Mouse (Mus musculus) limb, embryonic 12.5 days (tissue): ENCODE measurements around the gene Gtpbp2. TPM values are rescaled to one million over a fixed set of nuclear protein-coding genes. Genes with fewer than 3 reads are reported as not detected.

Source experiments
- ATAC-seq: fragments of 200-750 bp; cut with Nextera tagmentation; 2 replicates; pipeline ENCODE4 v1.8.0; 2017; ENCODE audit warnings: low read depth, moderate TSS enrichment; ENCODE audit not compliant: insufficient number of reproducible peaks, insufficient read depth, low FRiP score, low TSS enrichment
- H3K27ac ChIP-seq: fragments of 300-500 bp; sonication (generic); 2 replicates; pipeline ENCODE4 v1.5.1; 2016; ENCODE audit warnings: mild to moderate bottlenecking, moderate library complexity
- H3K27me3 ChIP-seq: fragments of 300-500 bp; sonication (generic); 2 replicates; pipeline ENCODE4 v1.6.1; 2016; ENCODE audit warnings: mild to moderate bottlenecking, moderate library complexity
- H3K36me3 ChIP-seq: fragments of 300-500 bp; sonication (generic); 2 replicates; pipeline ENCODE4 v1.6.1; 2016; ENCODE audit warnings: mild to moderate bottlenecking, moderate library complexity
- H3K4me1 ChIP-seq: fragments of 300-500 bp; sonication (generic); replicated peaks from 2 replicates; pipeline ENCODE4 v1.6.1; 2016
- H3K4me2 ChIP-seq: fragments of 300-500 bp; sonication (generic); 2 replicates; pipeline ENCODE4 v1.6.1; 2016; ENCODE audit warnings: mild to moderate bottlenecking, moderate library complexity
- H3K4me3 ChIP-seq: fragments of 300-500 bp; sonication (generic); replicated peaks from 2 replicates; pipeline ENCODE4 v1.5.1; 2016; ENCODE audit warnings: mild to moderate bottlenecking
- H3K9ac ChIP-seq: fragments of 300-500 bp; sonication (generic); replicated peaks from 2 replicates; pipeline ENCODE4 v1.6.1; 2016; ENCODE audit warnings: mild to moderate bottlenecking, moderate library complexity
- H3K9me3 ChIP-seq: fragments of 300-500 bp; sonication (generic); 2 replicates; pipeline ENCODE4 v1.6.1; 2016; ENCODE audit warnings: mild to moderate bottlenecking, moderate library complexity
- WGBS: fragments of 180-500 bp; shearing (Covaris S2); methylation state at CpG from one replicate; pipeline ENCODE4 v1.1.7; 2016; 5-methylcytosine and 5-hydroxymethylcytosine counted together
- polyA plus RNA-seq: library from polyadenylated mRNA; unstranded; fragments of >200 nt; fragmentation: Nextera tagmentation; extraction: Ambion mirVana; gene quantifications from 2 replicates; pipeline ENCODE4 v1.2.1, GENCODE M21; 2016

Gene Gtpbp2
- polyA plus RNA-seq, 1 experiment from 2014 or later: 46.5 TPM

- Histone ChIP-seq H3K9me3 (no peaks in the 10 kb centered on the region), H3K4me3 (no peak overlapping the region), H3K4me1 (peaks cover 12% of the 10 kb centered on the region), H3K27ac (no peak overlapping the region), H3K36me3 (peaks cover 91% of the 10 kb centered on the region), H3K27me3 (no peaks in the 10 kb centered on the region), H3K9ac (no peak overlapping the region), H3K4me2 (no peak overlapping the region)
- WGBS: 87% methylated on average over 11 of the region's 11 CpGs
- no peak for ATAC-seq
Observed at GRCm38 (mm10) chr17:46167014-46167413, 6.2 kb downstream of the Gtpbp2 start.

GRCm38 (mm10) chr17:46168318-46168717, 7.5 kb downstream of the Gtpbp2 start:
- no peak overlapping the region for H3K4me3 ChIP-seq
- no peak overlapping the region for H3K4me2 ChIP-seq
- no peaks in the 10 kb centered on the region for H3K4me1 ChIP-seq
- H3K27me3 ChIP-seq: no peaks in the 10 kb centered on the region
- 61% methylated on average over 5 of the region's 5 CpGs for WGBS
- no peaks in the 10 kb centered on the region for H3K9me3 ChIP-seq
- H3K36me3 ChIP-seq: peaks cover 98% of the 10 kb centered on the region
- no peak overlapping the region for H3K9ac ChIP-seq
- no peak for ATAC-seq
- H3K27ac ChIP-seq: no peak overlapping the region

- Histone ChIP-seq H3K27me3 (no peaks in the 10 kb centered on the region), H3K4me3 (no peak overlapping the region), H3K4me1 (no peaks in the 10 kb centered on the region), H3K36me3 (peaks cover 95% of the 10 kb centered on the region), H3K9me3 (no peaks in the 10 kb centered on the region), H3K9ac (no peak overlapping the region), H3K4me2 (no peak overlapping the region), H3K27ac (no peak overlapping the region)
- no peak for ATAC-seq
- 94% methylated on average over 5 of the region's 5 CpGs for WGBS
Observed at GRCm38 (mm10) chr17:46168768-46169167, 7.9 kb downstream of the Gtpbp2 start.

GRCm38 (mm10) chr17:46170538-46170937, 9.7 kb downstream of the Gtpbp2 start:
- no peak for ATAC-seq
- Histone ChIP-seq H3K9me3 (no peaks in the 10 kb centered on the region), H3K4me3 (no peak overlapping the region), H3K36me3 (peaks cover 85% of the 10 kb centered on the region), H3K4me1 (no peaks in the 10 kb centered on the region), H3K27me3 (no peaks in the 10 kb centered on the region), H3K4me2 (no peak overlapping the region), H3K27ac (no peak overlapping the region), H3K9ac (no peak overlapping the region)
- WGBS: 81% methylated on average over 3 of the region's 3 CpGs

GRCm38 (mm10) chr17:46182273-46182672, 21.4 kb downstream of the Gtpbp2 start:
- H3K27me3 ChIP-seq: no peaks in the 10 kb centered on the region
- 85% methylated on average over 4 of the region's 4 CpGs for WGBS
- H3K4me1 ChIP-seq: no peaks in the 10 kb centered on the region
- H3K4me3 ChIP-seq: no peak overlapping the region
- H3K36me3 ChIP-seq: peaks cover 95% of the 10 kb centered on the region
- no peak overlapping the region for H3K4me2 ChIP-seq
- no peak overlapping the region for H3K27ac ChIP-seq
- H3K9ac ChIP-seq: no peak overlapping the region
- H3K9me3 ChIP-seq: no peaks in the 10 kb centered on the region
- no peak for ATAC-seq

- Histone ChIP-seq H3K27ac (no peak overlapping the region), H3K9me3 (no peaks in the 10 kb centered on the region), H3K4me1 (no peaks in the 10 kb centered on the region), H3K36me3 (peaks cover 91% of the 10 kb centered on the region), H3K4me3 (no peak overlapping the region), H3K4me2 (no peak overlapping the region), H3K9ac (no peak overlapping the region), H3K27me3 (no peaks in the 10 kb centered on the region)
- 91% methylated on average over 2 of the region's 2 CpGs for WGBS
- ATAC-seq: no peak
Observed at GRCm38 (mm10) chr17:46188829-46189228, 28.0 kb downstream of the Gtpbp2 start.

- H3K9me3 ChIP-seq: no peaks in the 10 kb centered on the region
- no peaks in the 10 kb centered on the region for H3K27me3 ChIP-seq
- whole genome bisulfite sequencing: 76% methylated on average over 6 of the region's 6 CpGs
- no peak for ATAC-seq
- H3K4me2 ChIP-seq: peak overlapping the region; percentile 92
- H3K4me1 ChIP-seq: peaks cover 25% of the 10 kb centered on the region
- peaks cover 50% of the 10 kb centered on the region for H3K36me3 ChIP-seq
- 0 out of 2 replicates have a peak overlapping the region, but pooled peaks have one; percentile 13 for H3K9ac ChIP-seq
- peak overlapping the region; percentile 94 for H3K4me3 ChIP-seq
- H3K27ac ChIP-seq: no peak overlapping the region
Observed at GRCm38 (mm10) chr17:46201151-46201550, 40.3 kb downstream of the Gtpbp2 start.

- peak within 1 kb of the TSS; percentile 86 for H3K9ac ChIP-seq
- no peaks in the 10 kb centered on the region for H3K27me3 ChIP-seq
- peak within 1 kb of the TSS; percentile 92 for H3K4me2 ChIP-seq
- H3K27ac ChIP-seq: peak within 1 kb of the TSS; percentile 83
- peaks cover 25% of the 10 kb centered on the region for H3K4me1 ChIP-seq
- under 1% methylated on average over 66 of the region's 66 CpGs for WGBS
- peak within 1 kb of the TSS; percentile 94 for H3K4me3 ChIP-seq
- H3K9me3 ChIP-seq: no peaks in the 10 kb centered on the region
- H3K36me3 ChIP-seq: peaks cover 50% of the 10 kb centered on the region
- peak; percentile 93 for ATAC-seq
Observed at GRCm38 (mm10) chr17:46202421-46203071, 41.7 kb downstream of the Gtpbp2 start, which contains the start of the genes Polh and Xpo5. Gene Polh (minus strand): TSS chr17:46202645. Gene Xpo5 (plus strand): TSS chr17:46202782.

- no peaks in the 10 kb centered on the region for H3K27me3 ChIP-seq
- H3K4me3 ChIP-seq: peak overlapping the region; percentile 94
- H3K27ac ChIP-seq: peak overlapping the region; percentile 83
- H3K9me3 ChIP-seq: no peaks in the 10 kb centered on the region
- ATAC-seq: peak; percentile 58; the same call in 1 of the 2 replicates
- H3K4me1 ChIP-seq: peaks cover 25% of the 10 kb centered on the region
- peaks cover 50% of the 10 kb centered on the region for H3K36me3 ChIP-seq
- WGBS: under 1% methylated on average over 20 of the region's 20 CpGs
- H3K4me2 ChIP-seq: peak overlapping the region; percentile 92
- peak overlapping the region; percentile 86 for H3K9ac ChIP-seq
Observed at GRCm38 (mm10) chr17:46203078-46203477, 42.2 kb downstream of the Gtpbp2 start.

- H3K27ac ChIP-seq: no peak overlapping the region
- H3K9me3 ChIP-seq: no peaks in the 10 kb centered on the region
- no peak overlapping the region for H3K4me2 ChIP-seq
- no peak overlapping the region for H3K9ac ChIP-seq
- H3K4me1 ChIP-seq: peaks cover 14% of the 10 kb centered on the region
- no peak for ATAC-seq
- no peaks in the 10 kb centered on the region for H3K27me3 ChIP-seq
- H3K36me3 ChIP-seq: peaks cover 69% of the 10 kb centered on the region
- no peak overlapping the region for H3K4me3 ChIP-seq
Observed at GRCm38 (mm10) chr17:46206676-46207075, 45.8 kb downstream of the Gtpbp2 start.

- no peaks in the 10 kb centered on the region for H3K27me3 ChIP-seq
- no peak overlapping the region for H3K4me3 ChIP-seq
- no peak for ATAC-seq
- WGBS: 93% methylated on average over 3 of the region's 3 CpGs
- H3K4me1 ChIP-seq: no peaks in the 10 kb centered on the region
- no peaks in the 10 kb centered on the region for H3K9me3 ChIP-seq
- no peak overlapping the region for H3K4me2 ChIP-seq
- H3K27ac ChIP-seq: no peak overlapping the region
- peaks cover 96% of the 10 kb centered on the region for H3K36me3 ChIP-seq
- no peak overlapping the region for H3K9ac ChIP-seq
Observed at GRCm38 (mm10) chr17:46210550-46210949, 49.7 kb downstream of the Gtpbp2 start.
